10 mouse cellular contexts compared by ENCODE assay signal in genomic region chr16:94143325-94143724, GRCm38 (mm10). TPM values are rescaled to one million over a fixed set of nuclear protein-coding genes. Genes with fewer than 3 reads are reported as not detected.
DNase-seq lines count a peak whose midpoint lies in the region; ATAC-seq and TF ChIP-seq lines count a peak whose summit lies in the region.
"Had no signal": no experiment of that assay in that cellular context is flagged by ENCODE, and none has a peak within 500 bp of the region (broad histone marks: within the 10 kb centered on the region; RNA-seq: fewer than 3 reads in every experiment).

No protein-coding gene starts in this region.

- DNase-seq in heart, postnatal 0 days (ENCODE audit: low spot score): no peak
- DNase-seq in heart, postnatal 10 days: no peak
- DNase-seq in ZHBTc4 (ENCODE audit: low read depth, low spot score): peak; percentile 24
- DNase-seq in limb, embryonic 10.5 days (ENCODE audit: low spot score): no peak
- no peak for DNase-seq in urinary bladder, adult 18-20 months (ENCODE audit: low spot score in 2 of 2)
- no peak for DNase-seq in right cerebral cortex, adult 18-20 months

- intact Hi-C loops in heart, postnatal 10 days (cut with DNase I): no loop called here

- no peaks in the 10 kb centered on the region for H3K9me3 ChIP-seq in heart, postnatal 0 days (replicated peaks; ENCODE audit: control insufficient read depth, low read length)
- no peaks in the 10 kb centered on the region for H3K9me3 ChIP-seq in embryonic facial prominence, embryonic 13.5 days
- no peaks in the 10 kb centered on the region for H3K9me3 ChIP-seq in limb, embryonic 10.5 days (replicated peaks)

- H3K4me1 ChIP-seq in heart, postnatal 0 days (ENCODE audit: control insufficient read depth, insufficient read depth): no peaks in the 10 kb centered on the region
- peaks cover 37% of the 10 kb centered on the region for H3K4me1 ChIP-seq in embryonic facial prominence, embryonic 13.5 days
- H3K4me1 ChIP-seq in limb, embryonic 10.5 days: peaks cover 52% of the 10 kb centered on the region

- no peak for TF ChIP-seq CTCF in heart, postnatal 0 days (IDR thresholded peaks at IDR 0.05; ENCODE audit: low read depth)

- no peak overlapping the region for H3K4me3 ChIP-seq in heart, postnatal 0 days (ENCODE audit: low read depth, low read length)
- no peak overlapping the region for H3K4me3 ChIP-seq in embryonic facial prominence, embryonic 13.5 days
- H3K4me3 ChIP-seq in limb, embryonic 10.5 days: peak overlapping the region; percentile 3; the same call in 1 of the 2 replicates
- H3K4me3 ChIP-seq: erythroblast, embryonic 14.5 days had no signal

- H3K4me2 ChIP-seq in heart, postnatal 0 days (ENCODE audit: low read depth, low read length): peak overlapping the region; percentile 18; the same call in 1 of the 2 replicates
- H3K4me2 ChIP-seq in embryonic facial prominence, embryonic 13.5 days: peak overlapping the region; percentile 24

- ATAC-seq in heart, postnatal 0 days (ENCODE audit: insufficient read depth, low read depth): 0 out of 2 replicates have a peak, but pooled peaks have one; percentile 30
- no peak for ATAC-seq in embryonic facial prominence, embryonic 13.5 days (ENCODE audit: insufficient number of reproducible peaks, insufficient read depth, low FRiP score, low TSS enrichment, low read depth)
- ATAC-seq in megakaryocyte, adult 5-6 weeks (ENCODE audit: poor library complexity, severe bottlenecking): no peak

- H3K27ac ChIP-seq in heart, postnatal 0 days (ENCODE audit: low read depth): no peak overlapping the region
- H3K27ac ChIP-seq in embryonic facial prominence, embryonic 13.5 days: peak overlapping the region; percentile 5; the same call in 1 of the 2 replicates
- peak overlapping the region; percentile 74 for H3K27ac ChIP-seq in limb, embryonic 10.5 days
- H3K27ac ChIP-seq: macrophage had no signal

- H3K36me3 ChIP-seq in heart, postnatal 0 days (replicated peaks; ENCODE audit: control insufficient read depth, insufficient read depth, low read length): no peaks in the 10 kb centered on the region
- H3K36me3 ChIP-seq in embryonic facial prominence, embryonic 13.5 days: no peaks in the 10 kb centered on the region
- H3K36me3 ChIP-seq in limb, embryonic 10.5 days: peaks cover 2% of the 10 kb centered on the region; the same call in 1 of the 2 replicates

- H3K9ac ChIP-seq in heart, postnatal 0 days (replicated peaks; ENCODE audit: low read depth, low read length): no peak overlapping the region
- H3K9ac ChIP-seq in embryonic facial prominence, embryonic 13.5 days: peak overlapping the region; percentile 41; the same call in 1 of the 2 replicates

- 21% methylated on average over 10 of the region's 10 CpGs for WGBS in heart, postnatal 0 days
- 13% methylated on average over 10 of the region's 10 CpGs for WGBS in embryonic facial prominence, embryonic 13.5 days
- WGBS in limb, embryonic 10.5 days: 23% methylated on average over 10 of the region's 10 CpGs

- TF ChIP-seq EP300 in heart, postnatal 0 days (IDR thresholded peaks at IDR 0.05; ENCODE audit: low read depth): no peak

- no peaks in the 10 kb centered on the region for H3K27me3 ChIP-seq in heart, postnatal 0 days (ENCODE audit: control insufficient read depth, insufficient read depth, low read length)
- H3K27me3 ChIP-seq in embryonic facial prominence, embryonic 13.5 days: peaks cover 19% of the 10 kb centered on the region
- H3K27me3 ChIP-seq in limb, embryonic 10.5 days (ENCODE audit: low read depth, poor library complexity, severe bottlenecking): peaks cover 53% of the 10 kb centered on the region; the same call in 1 of the 2 replicates

RNA-seq across cellular contexts. Expression of gene Sim2, which starts 58.6 kb away (rescaled TPM):
- total RNA-seq in heart, postnatal 0 days (2014; rRNA removed; ENCODE audit: low replicate concordance): not detected in 2 replicates
- 0.03 TPM in 1 of 2 replicates, not detected in the other for polyA plus RNA-seq in heart, postnatal 0 days (2015; fragmentation: Nextera tagmentation; extraction: Ambion mirVana)
- not detected for total RNA-seq in heart, postnatal 10 days (2021)
- polyA plus RNA-seq in embryonic facial prominence, embryonic 13.5 days (2015; fragmentation: Nextera tagmentation; extraction: Ambion mirVana): 0.50 and 0.58 TPM in 2 replicates
- 2.2 and 2.9 TPM in 2 replicates for polyA plus RNA-seq in limb, embryonic 10.5 days (2016; fragmentation: Nextera tagmentation; extraction: Ambion mirVana)
- not detected in 2 replicates for total RNA-seq in megakaryocyte, adult 5-6 weeks (2015)
- total RNA-seq in megakaryocyte, adult 5-6 weeks (2017): not detected in 2 replicates
- polyA plus RNA-seq: erythroblast, embryonic 14.5 days; macrophage had no signal
